Mouse (Mus musculus) G1E-ER4 (cell line): ENCODE results near the gene Bmf. TPM values are rescaled to one million over a fixed set of nuclear protein-coding genes. Genes with fewer than 3 reads are reported as not detected.

Experiments
- GATA1 ChIP-seq: IDR thresholded peaks from one replicate; pipeline ENCODE4 v1.8.0; 2012; ENCODE audit warnings: low read length, inconsistent platforms
- polyA plus RNA-seq: library from polyadenylated mRNA; stranded (reverse); fragments of >175 nt; gene quantifications from 2 replicates; pipeline ENCODE4 v1.2.3, GENCODE M21; 2012

Gene Bmf
- polyA plus RNA-seq, 1 experiment = not detected

GRCm38 (mm10) chr2:118547541-118548016 is 1.9 kb downstream of the Bmf start:
- TF ChIP-seq GATA1 = no peak

- TF ChIP-seq GATA1 = no peak
These were observed 2.7 kb downstream of the Bmf start for GRCm38 (mm10) chr2:118546798-118547165.

- no peak for TF ChIP-seq GATA1
These were observed 3.2 kb downstream of the Bmf start for GRCm38 (mm10) chr2:118546104-118546797.

- no peak for TF ChIP-seq GATA1
These were observed 4.0 kb downstream of the Bmf start for GRCm38 (mm10) chr2:118545242-118546103.

- TF ChIP-seq GATA1 = no peak
These were observed 5.3 kb downstream of the Bmf start for GRCm38 (mm10) chr2:118543893-118544799.

GRCm38 (mm10) chr2:118542971-118543573 is 6.4 kb downstream of the Bmf start:
- no peak for TF ChIP-seq GATA1

- no peak for TF ChIP-seq GATA1
These were observed 7.8 kb downstream of the Bmf start for GRCm38 (mm10) chr2:118541716-118542115.

- no peak for TF ChIP-seq GATA1
These were observed 8.8 kb downstream of the Bmf start for GRCm38 (mm10) chr2:118540691-118541117.

- no peak for TF ChIP-seq GATA1
These were observed 9.5 kb downstream of the Bmf start for GRCm38 (mm10) chr2:118539881-118540516.

- TF ChIP-seq GATA1 = no peak
These were observed 10.4 kb downstream of the Bmf start for GRCm38 (mm10) chr2:118539040-118539439.

DNA sequence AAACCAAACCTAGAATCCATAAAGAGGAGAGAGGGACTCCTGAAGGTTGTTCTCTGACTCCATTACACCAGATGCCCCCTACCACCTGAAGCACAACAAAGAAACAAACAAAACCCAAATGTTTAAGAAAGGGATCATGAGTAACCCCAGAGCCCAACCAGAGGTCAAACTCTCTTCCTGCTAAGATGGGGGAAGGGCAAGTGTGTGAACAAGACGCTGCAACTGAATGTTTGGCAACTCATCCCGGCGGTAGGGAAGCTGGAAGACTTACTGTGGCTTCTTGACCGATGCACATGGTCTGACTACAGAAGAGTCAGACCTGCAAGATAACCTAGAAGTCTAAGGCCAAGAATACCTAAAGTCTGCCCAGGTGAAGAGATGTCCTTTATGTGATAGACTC is 12.3 kb downstream of the Bmf start:
- TF ChIP-seq GATA1 = no peak

GRCm38 (mm10) chr2:118536553-118536952 is 12.9 kb downstream of the Bmf start:
- TF ChIP-seq GATA1 = no peak

DNA sequence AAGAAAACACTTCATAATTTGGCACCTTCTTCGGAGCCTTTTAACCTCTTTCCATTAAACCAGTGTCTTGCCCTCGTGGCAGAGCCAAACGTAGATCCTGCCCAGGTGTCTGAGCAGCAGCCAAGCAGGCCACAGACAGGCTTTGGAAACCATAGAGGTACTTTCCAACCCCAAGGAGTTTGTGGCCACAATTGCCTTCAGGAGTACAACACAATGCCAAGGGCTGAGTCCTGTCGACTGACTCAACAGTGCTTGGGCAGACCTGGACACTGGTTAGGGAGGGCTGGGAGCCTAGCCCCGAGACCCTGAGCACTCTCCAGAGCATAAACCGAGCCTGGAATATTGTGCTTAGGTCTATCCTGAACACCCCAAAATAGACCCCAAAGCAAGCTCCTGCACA is 13.4 kb downstream of the Bmf start:
- TF ChIP-seq GATA1 = no peak

DNA sequence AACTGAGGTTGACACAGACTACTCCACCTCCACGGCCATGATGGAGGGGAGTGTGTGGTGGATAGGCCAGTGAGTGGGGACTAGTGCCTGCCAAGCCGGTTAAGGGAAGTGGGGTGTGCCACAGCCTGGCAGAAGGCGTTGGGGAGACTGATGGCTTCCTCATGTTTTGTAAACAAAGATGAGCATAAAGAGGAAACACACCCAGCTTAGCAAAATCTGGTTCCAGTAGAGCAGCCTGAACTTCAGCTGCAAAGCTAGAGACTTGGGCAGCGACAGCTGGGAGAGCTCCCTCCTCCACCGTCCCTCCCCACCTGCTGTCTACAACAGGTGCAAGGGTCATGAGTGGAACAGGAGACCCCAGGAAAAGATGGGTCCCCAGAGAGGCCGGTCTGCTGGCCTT is 15.5 kb downstream of the Bmf start:
- no peak for TF ChIP-seq GATA1
